Mouse (Mus musculus) forebrain, embryonic 14.5 days (tissue): ENCODE results near the gene Btg1. TPM values are rescaled to one million over a fixed set of nuclear protein-coding genes. Genes with fewer than 3 reads are reported as not detected.

ENCODE experiments used
- ATAC-seq: fragments of 200-750 bp; cut with Nextera tagmentation; 2 replicates; pipeline ENCODE4 v1.8.0; 2017; ENCODE audit warnings: mild to moderate bottlenecking, moderate library complexity
- DNase-seq: peaks from one replicate; pipeline ENCODE4 v3.0.0-alpha.2; 2015; ENCODE audit warnings: low spot score
- H3K27ac ChIP-seq: fragments of 300-500 bp; sonication (generic); 2 replicates; pipeline ENCODE4 v1.5.1; 2014; ENCODE audit warnings: low read depth, mild to moderate bottlenecking, control low read depth, low read length, moderate library complexity
- H3K27me3 ChIP-seq: fragments of 300-500 bp; sonication (generic); replicated peaks from 2 replicates; pipeline ENCODE4 v1.6.1; 2014; ENCODE audit warnings: low read length, control low read depth, mixed read lengths; ENCODE audit not compliant: control insufficient read depth, insufficient read depth
- H3K36me3 ChIP-seq: fragments of 300-500 bp; sonication (generic); 2 replicates; pipeline ENCODE4 v1.6.1; 2014; ENCODE audit warnings: low read length, control low read depth; ENCODE audit not compliant: control insufficient read depth, insufficient read depth
- H3K4me1 ChIP-seq: fragments of 300-500 bp; sonication (generic); 2 replicates; pipeline ENCODE4 v1.6.1; 2014; ENCODE audit warnings: antibody characterized with exemption, low read length, control low read depth; ENCODE audit not compliant: control insufficient read depth, insufficient read depth
- H3K4me2 ChIP-seq: fragments of 300-500 bp; sonication (generic); 2 replicates; pipeline ENCODE4 v1.6.1; 2014; ENCODE audit warnings: mild to moderate bottlenecking, control low read depth, low read length
- H3K4me3 ChIP-seq: fragments of 300-500 bp; sonication (generic); 2 replicates; pipeline ENCODE4 v1.5.1; 2014; ENCODE audit warnings: low read depth, low read length, control low read depth
- H3K9ac ChIP-seq: fragments of 300-500 bp; sonication (generic); 2 replicates; pipeline ENCODE4 v1.6.1; 2014; ENCODE audit warnings: mild to moderate bottlenecking, low read length, control low read depth, moderate library complexity
- H3K9me3 ChIP-seq: fragments of 300-500 bp; sonication (generic); replicated peaks from 2 replicates; pipeline ENCODE4 v1.6.1; 2016; ENCODE audit warnings: low read length, control low read depth, mixed read lengths; ENCODE audit not compliant: control insufficient read depth
- WGBS: fragments of 180-500 bp; shearing (Covaris S2); extraction: QIAGEN DNeasy Blood & Tissue Kit; methylation state at CpG from one replicate; pipeline ENCODE4 v1.1.7; 2014; 5-methylcytosine and 5-hydroxymethylcytosine counted together
- polyA plus RNA-seq: library from polyadenylated mRNA; unstranded; fragments of >200 nt; fragmentation: Nextera tagmentation; extraction: Ambion mirVana; gene quantifications from 2 replicates; pipeline ENCODE4 v1.2.1, GENCODE M21; 2014

Gene Btg1
- polyA plus RNA-seq, 1 experiment from 2014 or later, result 73.8 TPM

- Histone ChIP-seq H3K4me3 (no peak overlapping the region), H3K9ac (no peak overlapping the region), H3K9me3 (no peaks in the 10 kb centered on the region), H3K27ac (no peak overlapping the region), H3K4me2 (no peak overlapping the region), H3K27me3 (no peaks in the 10 kb centered on the region), H3K4me1 (peaks cover 20% of the 10 kb centered on the region), H3K36me3 (no peaks in the 10 kb centered on the region)
- DNase-seq (no peak), ATAC-seq (no peak)
- WGBS, result 91% methylated on average over 3 of the region's 3 CpGs
These were observed 32.7 kb downstream of the Btg1 start for GRCm38 (mm10) chr10:96649524-96649923.

GRCm38 (mm10) chr10:96652372-96652771 is 35.6 kb downstream of the Btg1 start:
- ATAC-seq, result peak; percentile 28; the same call in 1 of the 2 replicates
- Histone ChIP-seq H3K27ac (no peak overlapping the region), H3K4me2 (no peak overlapping the region), H3K27me3 (no peaks in the 10 kb centered on the region), H3K4me3 (no peak overlapping the region), H3K9me3 (no peaks in the 10 kb centered on the region), H3K4me1 (peaks cover 10% of the 10 kb centered on the region), H3K9ac (no peak overlapping the region), H3K36me3 (no peaks in the 10 kb centered on the region)
- WGBS, result 64% methylated on average over 2 of the region's 2 CpGs
- no peak for DNase-seq

GRCm38 (mm10) chr10:96653030-96653429 is 36.2 kb downstream of the Btg1 start:
- no peak overlapping the region for H3K4me3 ChIP-seq
- ATAC-seq (no peak), DNase-seq (no peak)
- peaks cover 4% of the 10 kb centered on the region for H3K4me1 ChIP-seq
- H3K9ac ChIP-seq, result no peak overlapping the region
- H3K27ac ChIP-seq, result no peak overlapping the region
- no peak overlapping the region for H3K4me2 ChIP-seq
- H3K9me3 ChIP-seq, result no peaks in the 10 kb centered on the region
- H3K27me3 ChIP-seq, result no peaks in the 10 kb centered on the region
- WGBS, result 90% methylated on average over 5 of the region's 5 CpGs
- no peaks in the 10 kb centered on the region for H3K36me3 ChIP-seq

GRCm38 (mm10) chr10:96654079-96654478 is 37.3 kb downstream of the Btg1 start:
- no peak overlapping the region for H3K9ac ChIP-seq
- DNase-seq (no peak), ATAC-seq (no peak)
- no peak overlapping the region for H3K27ac ChIP-seq
- no peaks in the 10 kb centered on the region for H3K27me3 ChIP-seq
- H3K4me3 ChIP-seq, result no peak overlapping the region
- peaks cover 6% of the 10 kb centered on the region; the same call in 1 of the 2 replicates for H3K4me1 ChIP-seq
- H3K36me3 ChIP-seq, result no peaks in the 10 kb centered on the region
- H3K9me3 ChIP-seq, result no peaks in the 10 kb centered on the region
- H3K4me2 ChIP-seq, result no peak overlapping the region
- WGBS, result 74% methylated on average over 5 of the region's 5 CpGs

- H3K9me3 ChIP-seq, result no peaks in the 10 kb centered on the region
- DNase-seq (no peak), ATAC-seq (no peak)
- WGBS, result 78% methylated on average over 7 of the region's 7 CpGs
- no peak overlapping the region for H3K9ac ChIP-seq
- H3K4me3 ChIP-seq, result no peak overlapping the region
- H3K4me2 ChIP-seq, result no peak overlapping the region
- peaks cover 7% of the 10 kb centered on the region; the same call in 1 of the 2 replicates for H3K4me1 ChIP-seq
- H3K36me3 ChIP-seq, result no peaks in the 10 kb centered on the region
- H3K27ac ChIP-seq, result no peak overlapping the region
- H3K27me3 ChIP-seq, result no peaks in the 10 kb centered on the region
These were observed 37.8 kb downstream of the Btg1 start for GRCm38 (mm10) chr10:96654576-96654975.

- H3K27me3 ChIP-seq, result no peaks in the 10 kb centered on the region
- no peak for DNase-seq
- H3K4me2 ChIP-seq, result no peak overlapping the region
- H3K4me3 ChIP-seq, result no peak overlapping the region
- H3K27ac ChIP-seq, result no peak overlapping the region
- WGBS, result 43% methylated on average over 2 of the region's 2 CpGs
- H3K9me3 ChIP-seq, result no peaks in the 10 kb centered on the region
- no peak overlapping the region for H3K9ac ChIP-seq
- no peak for ATAC-seq
- H3K4me1 ChIP-seq, result peaks cover 7% of the 10 kb centered on the region; the same call in 1 of the 2 replicates
- H3K36me3 ChIP-seq, result no peaks in the 10 kb centered on the region
These were observed 38.3 kb downstream of the Btg1 start for GRCm38 (mm10) chr10:96655066-96655465.

- no peaks in the 10 kb centered on the region for H3K27me3 ChIP-seq
- no peak overlapping the region for H3K4me3 ChIP-seq
- 91% methylated on average over 3 of the region's 3 CpGs for WGBS
- DNase-seq, result no peak
- H3K9ac ChIP-seq, result no peak overlapping the region
- H3K4me1 ChIP-seq, result peaks cover 7% of the 10 kb centered on the region; the same call in 1 of the 2 replicates
- H3K27ac ChIP-seq, result no peak overlapping the region
- no peaks in the 10 kb centered on the region for H3K36me3 ChIP-seq
- ATAC-seq, result no peak
- H3K4me2 ChIP-seq, result no peak overlapping the region
- no peaks in the 10 kb centered on the region for H3K9me3 ChIP-seq
These were observed 39.4 kb downstream of the Btg1 start for GRCm38 (mm10) chr10:96656176-96656575.

- Histone ChIP-seq H3K9me3 (no peaks in the 10 kb centered on the region), H3K36me3 (no peaks in the 10 kb centered on the region), H3K4me1 (peaks cover 7% of the 10 kb centered on the region; the same call in 1 of the 2 replicates), H3K27ac (no peak overlapping the region; the same call in 1 of the 2 replicates), H3K4me2 (no peak overlapping the region), H3K9ac (no peak overlapping the region), H3K27me3 (no peaks in the 10 kb centered on the region), H3K4me3 (no peak overlapping the region)
- 3% methylated on average over 5 of the region's 5 CpGs for WGBS
- ATAC-seq (peak; percentile 42; the same call in 1 of the 2 replicates), DNase-seq (peak; percentile 54)
These were observed 42.1 kb downstream of the Btg1 start for GRCm38 (mm10) chr10:96658906-96659305.

GRCm38 (mm10) chr10:96660280-96660985 is 43.6 kb downstream of the Btg1 start:
- H3K4me1 ChIP-seq, result peaks cover 5% of the 10 kb centered on the region; the same call in 1 of the 2 replicates
- H3K9me3 ChIP-seq, result no peaks in the 10 kb centered on the region
- no peak overlapping the region for H3K9ac ChIP-seq
- ATAC-seq (no peak), DNase-seq (no peak)
- no peak overlapping the region for H3K4me2 ChIP-seq
- 95% methylated on average over 10 of the region's 10 CpGs for WGBS
- no peaks in the 10 kb centered on the region for H3K36me3 ChIP-seq
- H3K27me3 ChIP-seq, result no peaks in the 10 kb centered on the region
- H3K27ac ChIP-seq, result no peak overlapping the region
- no peak overlapping the region for H3K4me3 ChIP-seq
